Mouse (Mus musculus) intestine, embryonic 16.5 days (tissue): ENCODE data around the gene Apobr. TPM values are rescaled to one million over a fixed set of nuclear protein-coding genes. Genes with fewer than 3 reads are reported as not detected.

ENCODE experiments used
- microRNA-seq: library from miRNA; unstranded; fragments of <30 nt; microRNA quantifications from one replicate; pipeline ENCODE4, GENCODE M21; 2016
- polyA plus RNA-seq: library from polyadenylated mRNA; unstranded; fragments of >200 nt; fragmentation: Nextera tagmentation; extraction: Ambion mirVana; gene quantifications from 2 replicates; pipeline ENCODE4 v1.2.1, GENCODE M21; 2015

Gene Apobr
- polyA plus RNA-seq, 1 experiment from 2014 or later: 1.5 TPM

Small RNAs within 50 kb of the gene (microRNA-seq; reads per million reads assigned to microRNA genes)
- 1.6 reads per million for gene Mir7059

Other genes starting within 250 kb of the Apobr start
- 0.78 and 1.3 TPM in 2 replicates for gene Lat, start 215.4 kb upstream of the Apobr start, polyA plus RNA-seq
- 70.0 and 76.2 TPM in 2 replicates for gene Spns1, start 207.5 kb upstream of the Apobr start, polyA plus RNA-seq
- gene Nfatc2ip, start 188.2 kb upstream of the Apobr start, polyA plus RNA-seq: 0.99 and 1.4 TPM in 2 replicates
- gene Cd19, start 170.1 kb upstream of the Apobr start, polyA plus RNA-seq: 0.28 and 0.37 TPM in 2 replicates
- 22.6 and 25.0 TPM in 2 replicates for gene Rabep2, start 156.2 kb upstream of the Apobr start, polyA plus RNA-seq
- 1.1 and 1.3 TPM in 2 replicates for gene Atp2a1, start 121.8 kb upstream of the Apobr start, polyA plus RNA-seq
- 43.2 and 44.6 TPM in 2 replicates for gene Sh2b1, start 109.5 kb upstream of the Apobr start, polyA plus RNA-seq
- 229 and 244 TPM in 2 replicates for gene Tufm, start 97.6 kb upstream of the Apobr start, polyA plus RNA-seq
- 25.8 and 29.4 TPM in 2 replicates for gene Atxn2l, start 81.5 kb upstream of the Apobr start, polyA plus RNA-seq
- gene Eif3c, start 18.5 kb upstream of the Apobr start, polyA plus RNA-seq: 180 and 194 TPM in 2 replicates
- gene Cln3, start 875 bp downstream of the Apobr start, polyA plus RNA-seq: 44.7 and 54.7 TPM in 2 replicates
- not detected in 2 replicates for gene Il27, start 10.0 kb downstream of the Apobr start, polyA plus RNA-seq
- 70.8 and 73.3 TPM in 2 replicates for gene Nupr1, start 45.9 kb downstream of the Apobr start, polyA plus RNA-seq
- gene Sgf29, start 64.4 kb downstream of the Apobr start, polyA plus RNA-seq: 42.7 and 49.8 TPM in 2 replicates
- gene Sult1a1, start 91.5 kb downstream of the Apobr start, polyA plus RNA-seq: 7.5 and 7.6 TPM in 2 replicates
- gene Bola2, start 110.5 kb downstream of the Apobr start, polyA plus RNA-seq: 111 and 112 TPM in 2 replicates
- gene Slx1b, start 110.8 kb downstream of the Apobr start, polyA plus RNA-seq: 8.3 and 8.9 TPM in 2 replicates
- gene Coro1a, start 122.8 kb downstream of the Apobr start, polyA plus RNA-seq: 38.0 and 38.7 TPM in 2 replicates
- gene Mapk3, start 174.7 kb downstream of the Apobr start, polyA plus RNA-seq: 122 and 126 TPM in 2 replicates
- gene Gdpd3, start 181.4 kb downstream of the Apobr start, polyA plus RNA-seq: 1.4 and 2.1 TPM in 2 replicates
- gene Ypel3, start 192.0 kb downstream of the Apobr start, polyA plus RNA-seq: 59.5 and 61.5 TPM in 2 replicates
- 0.36 and 0.37 TPM in 2 replicates for gene Tbx6, start 196.5 kb downstream of the Apobr start, polyA plus RNA-seq
- 213 and 215 TPM in 2 replicates for gene Ppp4c, start 207.6 kb downstream of the Apobr start, polyA plus RNA-seq
- gene Fam57b, start 212.7 kb downstream of the Apobr start, polyA plus RNA-seq: 1.0 and 1.4 TPM in 2 replicates
- not detected in 2 replicates for gene 4930451I11Rik, start 246.7 kb downstream of the Apobr start, polyA plus RNA-seq